Mouse (Mus musculus) forebrain, postnatal 0 days (tissue): ENCODE results near the gene Atp7a. TPM values are rescaled to one million over a fixed set of nuclear protein-coding genes. Genes with fewer than 3 reads are reported as not detected.
A peak's percentile ranks its signal among the peaks of the same experiment; 100 is the strongest.

Source experiments
- ATAC-seq: fragments of 200-750 bp; cut with Nextera tagmentation; 2 replicates; pipeline ENCODE4 v1.8.0; 2017; ENCODE audit warnings: mild to moderate bottlenecking, moderate library complexity
- DNase-seq: peaks from one replicate; pipeline ENCODE4 v3.0.0-alpha.2; 2015
- H3K27ac ChIP-seq: fragments of 300-500 bp; sonication (generic); 2 replicates; pipeline ENCODE4 v1.5.1; 2014; ENCODE audit warnings: low read depth, mild to moderate bottlenecking, antibody characterized with exemption, low read length, moderate library complexity, mixed read lengths
- H3K27me3 ChIP-seq: fragments of 300-500 bp; sonication (generic); 2 replicates; pipeline ENCODE4 v1.6.1; 2014; ENCODE audit warnings: mild to moderate bottlenecking, low read length, mixed read lengths; ENCODE audit not compliant: insufficient read depth
- H3K36me3 ChIP-seq: fragments of 300-500 bp; sonication (generic); 2 replicates; pipeline ENCODE4 v1.6.1; 2014; ENCODE audit warnings: mild to moderate bottlenecking, moderate library complexity; ENCODE audit not compliant: insufficient read depth
- H3K4me1 ChIP-seq: fragments of 300-500 bp; sonication (generic); 2 replicates; pipeline ENCODE4 v1.6.1; 2014; ENCODE audit warnings: antibody characterized with exemption; ENCODE audit not compliant: insufficient read depth
- H3K4me2 ChIP-seq: fragments of 300-500 bp; sonication (generic); 2 replicates; pipeline ENCODE4 v1.6.1; 2014; ENCODE audit warnings: low read depth, mild to moderate bottlenecking, moderate library complexity
- H3K4me3 ChIP-seq: fragments of 300-500 bp; sonication (generic); 2 replicates; pipeline ENCODE4 v1.5.1; 2014; ENCODE audit warnings: low read depth, low read length, mixed read lengths
- H3K9ac ChIP-seq: fragments of 300-500 bp; sonication (generic); 2 replicates; pipeline ENCODE4 v1.6.1; 2014; ENCODE audit warnings: mild to moderate bottlenecking
- H3K9me3 ChIP-seq: fragments of 300-500 bp; sonication (generic); 2 replicates; pipeline ENCODE4 v1.6.1; 2016; ENCODE audit warnings: low read length
- CTCF ChIP-seq: sonication (generic); IDR thresholded peaks from 2 replicates; pipeline ENCODE4 v1.5.1; 2016; ENCODE audit warnings: antibody characterized with exemption, control low read depth, low read depth
- WGBS: fragments of 180-500 bp; shearing (Covaris S2); extraction: QIAGEN DNeasy Blood & Tissue Kit; methylation state at CpG from one replicate; pipeline ENCODE4 v1.1.7; 2014; 5-methylcytosine and 5-hydroxymethylcytosine counted together
- polyA plus RNA-seq: library from polyadenylated mRNA; unstranded; fragments of >200 nt; fragmentation: Nextera tagmentation; extraction: Ambion mirVana; gene quantifications from 2 replicates; pipeline ENCODE4 v1.2.1, GENCODE M21; 2015
- total RNA-seq: library from RNA; depleted of rRNA; stranded (reverse); fragments of >200 nt; gene quantifications from 2 replicates; pipeline ENCODE4 v1.2.3, GENCODE M21; 2014

The Atp7a gene
- total and polyA plus RNA-seq, 2 experiments from 2014 or later, result 6.5 to 14.6 TPM

DNA sequence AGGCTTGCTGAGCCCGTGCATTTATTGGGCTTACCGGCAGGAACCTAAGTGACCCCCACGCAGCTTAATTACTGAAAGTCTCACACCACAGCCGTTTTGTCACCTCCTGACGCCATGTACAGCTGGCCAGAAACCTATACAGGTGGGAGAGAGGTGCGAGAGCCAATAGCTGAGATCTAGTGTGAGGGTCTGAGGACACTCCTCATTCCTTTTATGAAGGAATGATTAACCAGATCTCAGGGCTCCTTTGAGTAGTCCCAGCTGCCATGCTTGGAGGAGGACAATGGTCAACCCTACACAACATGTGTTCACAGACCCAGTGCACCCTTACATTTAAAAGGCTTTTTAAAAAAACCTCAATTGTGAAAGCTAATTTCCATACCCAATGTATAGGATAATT is 101.2 kb downstream of the Atp7a start:
- DNase-seq (no peak), ATAC-seq (no peak)
- H3K27me3 ChIP-seq, result no peaks in the 10 kb centered on the region
- TF ChIP-seq CTCF, result no peak
- WGBS, result 78% methylated on average over 6 of the region's 6 CpGs
- no peaks in the 10 kb centered on the region for H3K9me3 ChIP-seq
- no peak overlapping the region for H3K9ac ChIP-seq
- no peaks in the 10 kb centered on the region for H3K36me3 ChIP-seq
- H3K27ac ChIP-seq, result no peak overlapping the region
- H3K4me3 ChIP-seq, result no peak overlapping the region
- H3K4me1 ChIP-seq, result no peaks in the 10 kb centered on the region
- H3K4me2 ChIP-seq, result no peak overlapping the region

DNA sequence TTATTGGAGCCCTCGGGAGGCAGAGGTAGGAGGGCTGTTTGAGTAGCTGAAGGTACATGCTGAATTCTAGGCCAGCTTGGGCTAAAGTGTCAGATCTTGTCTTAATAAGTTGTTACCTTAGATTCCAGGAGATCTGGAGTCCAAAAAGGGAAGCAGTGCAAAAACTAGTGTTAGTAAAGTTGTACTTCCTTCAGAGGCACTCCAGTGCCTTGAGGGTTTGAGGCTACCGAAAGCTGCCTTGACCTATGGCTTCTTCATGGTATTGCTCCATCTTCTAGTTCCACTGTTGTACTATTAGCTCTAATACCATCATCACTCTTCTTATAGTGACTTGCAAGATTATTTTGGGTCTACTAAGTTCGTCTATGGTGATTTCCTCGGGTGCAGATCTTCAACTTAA is 102.8 kb downstream of the Atp7a start:
- Histone ChIP-seq H3K36me3 (no peaks in the 10 kb centered on the region), H3K4me2 (no peak overlapping the region), H3K9ac (no peak overlapping the region), H3K4me1 (no peaks in the 10 kb centered on the region), H3K9me3 (no peaks in the 10 kb centered on the region), H3K4me3 (no peak overlapping the region), H3K27me3 (no peaks in the 10 kb centered on the region), H3K27ac (no peak overlapping the region)
- ATAC-seq (no peak), DNase-seq (no peak)
- TF ChIP-seq CTCF, result no peak
- 89% methylated on average over 4 of the region's 4 CpGs for WGBS

DNA sequence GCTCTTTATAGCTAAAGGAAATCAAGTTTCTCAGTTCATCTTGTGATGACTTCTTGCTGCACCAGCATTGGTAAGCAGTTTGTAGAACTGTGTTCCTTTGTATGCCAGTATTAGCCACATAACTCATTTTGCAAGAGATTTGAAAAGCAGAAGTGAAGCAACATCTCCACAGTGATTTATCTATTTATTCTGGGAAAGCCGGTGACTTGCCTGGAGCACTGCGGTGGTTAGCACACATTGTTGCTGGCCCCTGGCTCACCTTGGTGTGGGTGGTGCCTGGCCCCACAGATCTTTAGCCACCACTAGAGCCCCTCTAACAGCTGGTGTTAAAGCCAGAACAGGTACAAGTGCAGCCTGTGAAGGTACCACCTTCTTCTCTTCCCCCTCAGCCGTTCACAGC is 107.8 kb downstream of the Atp7a start:
- ATAC-seq (no peak), DNase-seq (no peak)
- WGBS, result 81% methylated on average over 3 of the region's 3 CpGs
- Histone ChIP-seq H3K36me3 (no peaks in the 10 kb centered on the region), H3K9ac (no peak overlapping the region), H3K27me3 (no peaks in the 10 kb centered on the region), H3K4me2 (no peak overlapping the region), H3K4me1 (no peaks in the 10 kb centered on the region), H3K9me3 (no peaks in the 10 kb centered on the region), H3K4me3 (no peak overlapping the region), H3K27ac (no peak overlapping the region)
- TF ChIP-seq CTCF, result no peak

DNA sequence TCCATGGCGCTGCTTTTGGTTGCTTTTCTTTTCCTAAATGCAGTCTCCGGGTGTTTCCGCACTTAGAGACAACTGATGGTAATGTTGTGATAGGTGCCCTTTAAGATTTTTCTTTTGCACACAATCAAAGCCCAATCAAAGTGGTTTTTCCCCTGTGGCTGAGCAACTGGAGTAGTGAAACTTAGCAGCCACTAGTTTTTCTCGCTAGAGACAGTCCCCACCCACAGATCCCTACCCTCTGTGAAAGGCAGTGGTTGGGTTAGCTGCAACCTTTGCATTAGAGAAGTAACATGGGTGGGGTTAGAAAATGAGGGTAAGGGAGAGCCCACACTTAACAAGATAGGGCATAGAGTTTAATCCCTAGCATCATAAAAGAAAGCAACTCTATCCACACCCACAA is 108.4 kb downstream of the Atp7a start:
- Histone ChIP-seq H3K27ac (no peak overlapping the region), H3K4me2 (no peak overlapping the region), H3K27me3 (no peaks in the 10 kb centered on the region), H3K4me1 (no peaks in the 10 kb centered on the region), H3K9ac (no peak overlapping the region), H3K4me3 (no peak overlapping the region), H3K36me3 (no peaks in the 10 kb centered on the region), H3K9me3 (no peaks in the 10 kb centered on the region)
- 75% methylated on average over 4 of the region's 4 CpGs for WGBS
- ATAC-seq (no peak), DNase-seq (no peak)
- TF ChIP-seq CTCF, result no peak

DNA sequence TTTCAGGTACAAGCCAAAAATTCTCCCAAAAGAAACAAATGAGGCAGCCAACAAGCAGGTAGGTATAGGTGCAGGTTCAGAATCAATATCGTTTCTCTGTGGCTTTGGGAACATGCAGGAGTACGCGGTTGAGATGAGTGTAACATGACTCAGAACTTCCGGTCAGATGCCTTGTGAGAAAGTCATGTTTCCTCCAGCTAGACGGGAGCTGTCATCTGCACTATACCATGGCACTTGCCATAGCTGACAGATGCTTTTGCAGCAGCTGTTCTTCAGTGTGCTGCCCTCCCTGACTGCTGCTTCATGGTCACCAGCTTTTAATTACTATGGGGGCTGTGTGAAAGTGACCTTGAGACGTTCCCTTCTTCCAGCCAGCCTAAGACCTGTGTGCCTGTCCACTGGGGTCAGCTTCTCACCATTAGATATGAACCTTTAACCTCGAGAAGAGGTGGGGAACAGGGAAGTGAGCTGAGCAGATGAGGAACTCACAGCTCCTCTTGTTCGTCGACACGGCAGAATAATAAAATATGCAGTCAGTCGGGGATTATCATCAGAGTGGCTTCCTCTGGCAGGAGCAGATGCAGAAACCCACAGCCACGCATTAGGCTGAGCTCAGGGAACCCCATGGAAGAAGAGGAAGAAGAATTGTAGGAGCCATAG is 109.0 kb downstream of the Atp7a start:
- ATAC-seq (no peak), DNase-seq (no peak)
- WGBS, result 72% methylated on average over 12 of the region's 12 CpGs
- no peak overlapping the region for H3K4me3 ChIP-seq
- no peak overlapping the region for H3K9ac ChIP-seq
- TF ChIP-seq CTCF, result no peak
- no peaks in the 10 kb centered on the region for H3K4me1 ChIP-seq
- no peak overlapping the region for H3K27ac ChIP-seq
- H3K4me2 ChIP-seq, result no peak overlapping the region
- H3K36me3 ChIP-seq, result no peaks in the 10 kb centered on the region
- no peaks in the 10 kb centered on the region for H3K9me3 ChIP-seq
- no peaks in the 10 kb centered on the region for H3K27me3 ChIP-seq

DNA sequence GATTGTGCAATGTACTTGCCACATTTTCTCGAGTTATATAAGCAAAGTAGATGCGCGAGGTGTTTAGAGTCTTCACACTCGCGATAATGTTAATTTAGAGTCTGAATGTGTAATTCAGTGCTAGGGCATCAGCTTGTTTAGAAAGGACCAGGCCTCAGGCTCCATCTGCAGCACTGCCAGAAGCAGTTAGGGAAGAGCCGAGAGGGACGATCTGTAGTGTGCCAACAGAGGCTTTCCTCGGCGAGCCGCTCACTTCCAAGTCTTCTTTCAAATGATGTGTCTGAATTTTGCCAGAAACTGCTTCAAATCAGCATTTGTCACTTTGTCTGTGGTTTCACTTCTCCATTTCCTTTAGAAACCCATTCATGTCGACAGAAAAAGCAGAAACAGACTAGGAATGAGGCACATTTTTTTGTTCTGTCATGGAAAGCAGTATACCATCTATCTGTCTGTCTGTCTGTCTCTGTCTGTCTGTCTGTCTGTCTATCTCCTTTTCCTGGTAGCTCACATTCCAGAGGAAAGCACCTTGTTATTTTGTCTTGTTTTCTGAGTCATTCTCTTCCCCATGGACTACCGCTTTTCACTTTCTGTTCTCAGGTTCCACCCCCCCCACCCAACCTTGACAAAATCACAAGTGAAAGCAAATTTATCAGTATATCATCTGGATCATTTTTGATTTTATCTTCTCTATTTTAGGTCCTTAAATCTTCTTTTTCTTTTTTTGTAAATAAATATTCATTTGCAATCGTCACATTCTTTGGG is 112.4 kb downstream of the Atp7a start:
- peak; percentile 63 for ATAC-seq
- H3K27me3 ChIP-seq, result no peaks in the 10 kb centered on the region
- 75% methylated on average over 13 of the region's 13 CpGs for WGBS
- no peak overlapping the region for H3K4me3 ChIP-seq
- no peaks in the 10 kb centered on the region for H3K36me3 ChIP-seq
- DNase-seq, result peak; percentile 2
- no peak overlapping the region for H3K4me2 ChIP-seq
- no peak overlapping the region for H3K27ac ChIP-seq
- H3K4me1 ChIP-seq, result no peaks in the 10 kb centered on the region
- no peaks in the 10 kb centered on the region for H3K9me3 ChIP-seq
- no peak overlapping the region for H3K9ac ChIP-seq
- TF ChIP-seq CTCF, result no peak

DNA sequence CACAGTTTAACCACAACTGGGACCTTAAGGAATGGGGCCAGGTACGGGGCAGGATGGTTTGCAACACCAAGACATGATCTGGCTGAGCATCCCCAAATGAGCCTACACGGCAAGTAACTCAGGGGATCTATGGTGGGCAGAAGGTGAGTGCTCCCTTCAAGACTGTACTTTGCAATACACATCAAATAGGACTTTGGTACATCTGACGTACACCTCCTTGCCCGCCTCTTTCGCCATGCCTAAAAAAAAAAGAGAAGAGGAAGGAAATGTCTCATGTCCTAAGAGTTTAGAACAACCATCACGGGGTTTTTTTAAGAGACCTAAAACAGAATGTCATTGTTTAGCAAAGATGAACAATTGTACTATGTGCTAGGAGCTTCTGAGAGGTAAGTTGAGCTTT is 115.9 kb downstream of the Atp7a start, which contains the start of gene Tlr13:
TSS of gene Tlr13 (plus strand) at position 269 of the 400 bp plus-strand sequence.
- H3K4me1 ChIP-seq, result no peaks in the 10 kb centered on the region
- H3K9ac ChIP-seq, result no peak within 1 kb of the TSS
- no peaks in the 10 kb centered on the region for H3K36me3 ChIP-seq
- WGBS, result 87% methylated on average over 6 of the region's 6 CpGs
- DNase-seq, result no peak
- TF ChIP-seq CTCF, result no peak
- H3K9me3 ChIP-seq, result no peaks in the 10 kb centered on the region
- ATAC-seq, result no peak
- no peak within 1 kb of the TSS for H3K4me3 ChIP-seq
- no peak within 1 kb of the TSS for H3K4me2 ChIP-seq
- no peak within 1 kb of the TSS for H3K27ac ChIP-seq
- no peaks in the 10 kb centered on the region for H3K27me3 ChIP-seq
